Mouse (Mus musculus) liver, embryonic 14.5 days (tissue): Measurements from ENCODE around the gene Rhbdf2. TPM values are rescaled to one million over a fixed set of nuclear protein-coding genes. Genes with fewer than 3 reads are reported as not detected.

ENCODE experiments used
- ATAC-seq: fragments of 200-750 bp; cut with Nextera tagmentation; 2 replicates; pipeline ENCODE4 v1.8.0; 2017; ENCODE audit warnings: moderate number of reproducible peaks, mild to moderate bottlenecking, moderate library complexity; ENCODE audit not compliant: insufficient read depth
- DNase-seq, 3 experiments: peaks; one replicate each; pipeline ENCODE4 v3.0.0-alpha.2; 2012 to 2013; ENCODE audit warnings: low read depth in 3 of 3, low spot score in 3 of 3
- H3K27ac ChIP-seq: fragments of 300-500 bp; sonication (generic); 2 replicates; pipeline ENCODE4 v1.5.1; 2014; ENCODE audit warnings: moderate library complexity, mild to moderate bottlenecking, control low read depth, inconsistent platforms
- H3K27me3 ChIP-seq: fragments of 300-500 bp; sonication (generic); 2 replicates; pipeline ENCODE4 v1.6.1; 2014; ENCODE audit warnings: mild to moderate bottlenecking, low read length, moderate library complexity; ENCODE audit not compliant: control insufficient read depth, insufficient read depth
- H3K36me3 ChIP-seq: fragments of 300-500 bp; sonication (generic); replicated peaks from 2 replicates; pipeline ENCODE4 v1.6.1; 2014; ENCODE audit warnings: low read depth; ENCODE audit not compliant: control insufficient read depth, insufficient read depth
- H3K4me1 ChIP-seq, 2 experiments: fragments of 200-500 bp in 1 of 2; fragments of 300-500 bp in 1 of 2; sonication (generic) in 1 of 2; replicated peaks; 2 replicates each; pipeline ENCODE4 v1.6.1; 2012 to 2014; ENCODE audit warnings: antibody characterized with exemption in 1 of 2, inconsistent platforms in 1 of 2, low read length in 1 of 2; ENCODE audit not compliant: control insufficient read depth in 2 of 2, insufficient read depth in 2 of 2
- H3K4me2 ChIP-seq: fragments of 300-500 bp; sonication (generic); 2 replicates; pipeline ENCODE4 v1.6.1; 2014; ENCODE audit warnings: low read depth, mild to moderate bottlenecking, control low read depth, moderate library complexity
- H3K4me3 ChIP-seq, 2 experiments: fragments of 200-500 bp in 1 of 2; fragments of 300-500 bp in 1 of 2; sonication (generic) in 1 of 2; 2 replicates each; pipeline ENCODE4 v1.5.1; 2012 to 2014; ENCODE audit warnings: low read depth in 2 of 2, low read length in 2 of 2, mild to moderate bottlenecking in 2 of 2, control low read depth in 1 of 2, inconsistent platforms in 1 of 2, moderate library complexity in 1 of 2; ENCODE audit not compliant: insufficient read depth in 1 of 2
- H3K9ac ChIP-seq: fragments of 300-500 bp; sonication (generic); replicated peaks from 2 replicates; pipeline ENCODE4 v1.6.1; 2014; ENCODE audit warnings: mild to moderate bottlenecking, control low read depth, moderate library complexity
- H3K9me3 ChIP-seq: fragments of 300-500 bp; sonication (generic); 2 replicates; pipeline ENCODE4 v1.6.1; 2016; ENCODE audit warnings: low read length, mixed read lengths; ENCODE audit not compliant: control insufficient read depth
- CTCF ChIP-seq: IDR thresholded peaks from 2 replicates; pipeline ENCODE4 v1.5.1; 2016; ENCODE audit warnings: antibody characterized with exemption, low read depth, control low read depth
- EP300 ChIP-seq: IDR thresholded peaks from 2 replicates; pipeline ENCODE4 v1.6.1; 2016; ENCODE audit warnings: antibody characterized with exemption, low read depth
- WGBS: fragments of 180-500 bp; shearing (Covaris S2); extraction: QIAGEN DNeasy Blood & Tissue Kit; methylation state at CpG from one replicate; pipeline ENCODE4 v1.1.7; 2014; ENCODE audit not compliant: insufficient replicate concordance; 5-methylcytosine and 5-hydroxymethylcytosine counted together
- polyA plus RNA-seq, 2 experiments: library from polyadenylated mRNA; depleted of rRNA in 1 of 2; stranded (reverse) in 1 of 2; unstranded in 1 of 2; fragments of >200 nt; fragmentation: Nextera tagmentation in 1 of 2; extraction: Ambion mirVana in 1 of 2; gene quantifications; 2 replicates each; pipeline versions ENCODE4 v1.2.1 to v1.2.3; 2012 to 2014

The Rhbdf2 gene
- polyA plus RNA-seq, 2 experiments = 3.8 to 8.3 TPM

DNA sequence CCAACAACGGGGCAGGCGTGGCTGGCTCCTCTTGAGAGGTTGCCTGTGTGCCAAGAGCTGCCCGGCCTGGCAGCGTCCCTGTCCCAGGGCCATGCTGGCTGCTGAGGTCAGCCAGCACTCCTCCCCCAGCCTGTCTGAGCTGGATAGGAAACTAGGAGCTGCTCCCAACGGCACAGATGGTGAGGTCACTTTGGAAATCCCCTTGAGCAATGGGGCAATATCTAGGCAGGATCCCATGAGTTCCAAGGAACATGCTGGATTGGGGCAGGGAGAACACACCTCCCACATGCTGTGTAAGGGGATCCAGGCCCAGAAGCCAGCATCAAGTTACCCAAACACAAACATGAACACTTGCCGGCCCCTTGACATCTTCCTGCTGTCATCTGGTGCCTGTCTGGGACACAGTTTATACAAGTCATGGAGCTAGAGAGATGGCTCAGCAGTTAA is 5.5 kb downstream of the Rhbdf2 start:
- no peak for ATAC-seq
- TF ChIP-seq CTCF (no peak), EP300 (no peak)
- Histone ChIP-seq H3K4me2 (peak overlapping the region; percentile 84), H3K4me1 (peaks cover 80 to 86% of the 10 kb centered on the region in 2 experiments), H3K9ac (peak overlapping the region; percentile 67), H3K9me3 (no peaks in the 10 kb centered on the region), H3K36me3 (no peaks in the 10 kb centered on the region), H3K27ac (peak overlapping the region; percentile 84), H3K4me3 (peak overlapping the region in 1 of 2 experiments; percentile 39; a peak in 2 of 4 replicates), H3K27me3 (no peaks in the 10 kb centered on the region)
- 50% methylated on average over 6 of the region's 6 CpGs for WGBS
- DNase-seq = peak in 1 of 3 experiments; percentile 57

DNA sequence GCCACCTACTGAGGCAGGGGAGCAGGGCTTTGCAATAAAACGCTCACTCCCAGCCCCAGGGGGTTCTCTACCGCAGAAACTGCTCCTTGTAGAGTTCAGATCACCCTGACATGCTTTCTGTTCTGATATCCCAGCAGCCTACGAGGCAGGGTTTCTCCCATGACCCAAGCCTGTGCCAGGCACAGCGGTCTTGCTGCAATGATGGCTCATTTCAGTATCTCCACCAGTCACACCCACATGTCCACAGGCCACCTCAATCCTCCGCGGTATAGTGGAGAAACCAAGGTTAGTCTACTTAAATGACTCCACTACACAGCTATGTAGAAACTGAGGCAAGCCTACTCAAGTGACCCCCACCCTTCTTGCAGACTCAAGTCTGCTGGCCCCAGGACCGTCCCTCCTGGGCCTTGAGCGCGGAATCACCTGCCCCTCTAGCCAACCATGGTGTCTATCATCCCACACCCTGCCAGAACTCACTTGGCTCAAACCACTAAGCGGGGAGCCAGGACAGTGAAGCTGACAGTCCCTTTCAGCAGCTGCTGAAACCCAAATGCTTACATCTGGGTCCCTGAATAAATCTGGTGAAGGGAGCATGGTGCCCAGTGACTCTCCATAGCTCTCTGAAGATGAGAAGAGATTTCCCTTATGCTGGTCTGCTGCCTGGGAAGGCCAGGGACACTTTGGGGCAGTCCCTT is 6.1 kb downstream of the Rhbdf2 start:
- WGBS = 48% methylated on average over 10 of the region's 10 CpGs
- TF ChIP-seq EP300 (no peak), CTCF (no peak)
- ATAC-seq (peak; percentile 47), DNase-seq (peak in 1 of 3 experiments; percentile 50)
- Histone ChIP-seq H3K36me3 (no peaks in the 10 kb centered on the region), H3K4me3 (peak overlapping the region; percentile 39 to 50), H3K27me3 (no peaks in the 10 kb centered on the region), H3K4me1 (peaks cover 86 to 90% of the 10 kb centered on the region in 2 experiments), H3K9me3 (no peaks in the 10 kb centered on the region), H3K9ac (peak overlapping the region; percentile 67), H3K4me2 (peak overlapping the region; percentile 84), H3K27ac (peak overlapping the region; percentile 84)

DNA sequence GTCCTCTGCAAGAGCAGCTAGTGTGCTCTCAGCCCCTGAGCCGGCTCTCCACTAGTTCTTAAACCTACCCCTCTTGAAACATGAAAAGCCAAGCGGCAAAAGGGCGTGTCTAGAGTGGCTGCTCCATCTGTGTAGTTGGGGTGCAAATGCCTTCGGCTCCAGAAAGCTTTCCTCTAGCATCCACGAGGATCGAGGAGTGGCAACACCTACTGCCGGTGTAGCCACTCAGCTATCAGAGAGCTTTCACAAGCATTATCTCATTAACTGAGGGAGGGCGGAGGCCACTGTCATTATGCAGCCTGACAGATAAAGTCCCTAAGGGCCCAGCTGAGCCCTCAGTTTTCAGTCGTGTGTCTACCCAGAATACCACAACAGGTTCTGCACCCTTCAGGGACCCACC is 6.7 kb downstream of the Rhbdf2 start:
- Histone ChIP-seq H3K4me2 (peak overlapping the region; percentile 84), H3K4me3 (peak overlapping the region; percentile 39 to 50), H3K9me3 (no peaks in the 10 kb centered on the region), H3K9ac (peak overlapping the region; percentile 67), H3K4me1 (peaks cover 87 to 89% of the 10 kb centered on the region in 2 experiments), H3K27me3 (no peaks in the 10 kb centered on the region), H3K27ac (peak overlapping the region; percentile 84), H3K36me3 (no peaks in the 10 kb centered on the region)
- DNase-seq (peak; percentile 77 to 82 (median 81)), ATAC-seq (peak; percentile 68)
- TF ChIP-seq CTCF (no peak), EP300 (peak; percentile 85)
- WGBS = 10% methylated on average over 9 of the region's 9 CpGs

- 67% methylated on average over 8 of the region's 8 CpGs for WGBS
- Histone ChIP-seq H3K4me1 (peaks cover 87 to 89% of the 10 kb centered on the region in 2 experiments), H3K4me2 (peak overlapping the region; percentile 84), H3K36me3 (no peaks in the 10 kb centered on the region), H3K9ac (peak overlapping the region; percentile 46), H3K4me3 (peak overlapping the region; percentile 39 to 50; a peak in 2 of 4 replicates), H3K9me3 (no peaks in the 10 kb centered on the region), H3K27me3 (no peaks in the 10 kb centered on the region), H3K27ac (peak overlapping the region; percentile 84)
- DNase-seq (no peak), ATAC-seq (no peak)
- TF ChIP-seq EP300 (no peak), CTCF (no peak)
Measured at GRCm38 (mm10) chr11:116619561-116619960, 7.3 kb downstream of the Rhbdf2 start.

DNA sequence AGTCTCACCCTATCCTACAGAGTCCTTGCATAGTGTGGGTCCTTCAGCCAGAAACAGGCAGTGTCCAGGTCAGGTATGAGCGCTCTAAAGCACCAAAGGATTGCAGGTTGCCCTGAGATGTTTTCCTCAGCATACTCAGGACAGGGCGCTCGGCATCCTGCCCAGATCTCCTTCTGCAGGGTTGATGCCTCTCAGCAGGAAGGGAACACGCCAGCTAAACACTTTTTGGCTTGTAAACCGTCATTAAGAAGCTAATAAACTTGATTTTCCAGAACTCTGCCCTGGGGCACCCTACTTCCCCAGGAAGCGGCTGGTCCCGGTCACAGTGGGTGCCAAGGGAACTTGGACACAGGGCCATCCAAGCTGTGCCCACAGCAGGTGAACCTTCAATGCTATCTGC is 7.7 kb downstream of the Rhbdf2 start:
- DNase-seq (no peak), ATAC-seq (no peak)
- H3K36me3 ChIP-seq = no peaks in the 10 kb centered on the region
- no peak overlapping the region for H3K4me3 ChIP-seq
- 85% methylated on average over 7 of the region's 7 CpGs for WGBS
- peak overlapping the region; percentile 84 for H3K4me2 ChIP-seq
- H3K4me1 ChIP-seq = peaks cover 87 to 88% of the 10 kb centered on the region in 2 experiments
- no peak for TF ChIP-seq EP300
- no peak for TF ChIP-seq CTCF
- 0 out of 2 replicates have a peak overlapping the region, but pooled peaks have one; percentile 2 for H3K9ac ChIP-seq
- H3K27ac ChIP-seq = peak overlapping the region; percentile 84
- H3K27me3 ChIP-seq = no peaks in the 10 kb centered on the region
- no peaks in the 10 kb centered on the region for H3K9me3 ChIP-seq
